Mouse (Mus musculus) spleen, adult 12 weeks (tissue): ENCODE data around the gene Senp7.
"Not testable (repeated sequence)": the region's sequence is repeated elsewhere in the genome, so short reads cannot be mapped to it uniquely, and the experiment has no call there.

Source experiments
- DNase-seq: peaks from one replicate; pipeline ENCODE4 v3.0.0; 2022; ENCODE audit warnings: low spot score

Gene Senp7

DNA sequence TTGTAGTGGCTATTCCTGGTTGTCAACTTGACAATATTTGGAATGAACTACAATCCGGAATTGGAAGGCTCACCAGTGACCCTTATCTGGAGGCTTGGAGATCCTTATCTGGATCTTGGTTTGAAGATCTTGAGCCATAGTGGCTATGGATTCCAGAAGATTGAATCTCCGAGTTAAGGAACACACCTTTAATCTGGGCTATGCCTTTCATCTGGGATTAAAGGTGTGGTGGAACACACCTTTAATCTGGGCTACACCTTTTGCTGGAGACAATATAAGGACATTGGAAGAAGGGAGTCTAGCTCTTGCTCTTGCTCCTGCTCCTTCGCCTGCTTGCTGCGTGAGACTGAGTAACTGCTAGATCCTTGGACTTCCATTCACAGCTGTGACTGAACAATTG is at the start of gene Senp7:
Gene Senp7 (plus strand): TSS at position 301 of the 400 bp plus-strand sequence.
- not testable (repeated sequence) for DNase-seq

DNA sequence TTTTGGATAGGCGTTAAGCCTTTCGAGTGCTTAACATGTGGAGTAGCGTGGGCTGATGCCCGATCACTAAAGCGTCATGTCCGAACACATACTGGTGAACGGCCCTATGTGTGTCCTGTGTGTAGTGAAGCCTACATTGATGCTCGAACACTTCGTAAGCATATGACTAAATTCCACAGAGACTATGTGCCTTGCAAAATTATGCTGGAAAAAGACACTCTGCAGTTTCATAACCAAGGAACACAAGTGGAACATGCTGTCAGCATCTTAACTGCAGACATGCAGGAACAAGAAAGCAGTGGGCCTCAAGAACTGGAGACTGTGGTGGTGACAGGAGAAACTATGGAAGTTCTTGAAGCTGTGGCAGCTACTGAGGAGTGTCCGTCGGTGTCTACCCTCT is 41.3 kb upstream of the Senp7 start:
- no peak for DNase-seq

DNA sequence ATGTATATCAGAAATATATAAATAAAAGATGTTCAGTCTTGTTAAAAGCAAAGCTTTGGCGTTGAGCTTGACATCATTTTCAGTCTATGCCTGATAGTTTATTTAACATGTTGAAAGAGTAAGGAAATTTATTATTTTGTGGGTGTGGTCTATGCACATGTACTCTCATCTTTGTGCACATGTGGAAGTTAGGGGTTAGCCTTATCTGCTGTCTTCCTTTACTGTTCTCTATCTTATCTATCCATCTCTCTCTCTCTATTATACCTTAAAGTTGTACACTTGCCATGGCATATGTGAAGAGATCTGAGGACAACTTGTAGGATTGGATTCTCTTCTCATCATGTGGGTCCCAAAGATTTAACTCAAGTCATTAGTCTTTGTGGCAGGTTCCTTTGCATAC is 39.3 kb upstream of the Senp7 start:
- no peak for DNase-seq

DNA sequence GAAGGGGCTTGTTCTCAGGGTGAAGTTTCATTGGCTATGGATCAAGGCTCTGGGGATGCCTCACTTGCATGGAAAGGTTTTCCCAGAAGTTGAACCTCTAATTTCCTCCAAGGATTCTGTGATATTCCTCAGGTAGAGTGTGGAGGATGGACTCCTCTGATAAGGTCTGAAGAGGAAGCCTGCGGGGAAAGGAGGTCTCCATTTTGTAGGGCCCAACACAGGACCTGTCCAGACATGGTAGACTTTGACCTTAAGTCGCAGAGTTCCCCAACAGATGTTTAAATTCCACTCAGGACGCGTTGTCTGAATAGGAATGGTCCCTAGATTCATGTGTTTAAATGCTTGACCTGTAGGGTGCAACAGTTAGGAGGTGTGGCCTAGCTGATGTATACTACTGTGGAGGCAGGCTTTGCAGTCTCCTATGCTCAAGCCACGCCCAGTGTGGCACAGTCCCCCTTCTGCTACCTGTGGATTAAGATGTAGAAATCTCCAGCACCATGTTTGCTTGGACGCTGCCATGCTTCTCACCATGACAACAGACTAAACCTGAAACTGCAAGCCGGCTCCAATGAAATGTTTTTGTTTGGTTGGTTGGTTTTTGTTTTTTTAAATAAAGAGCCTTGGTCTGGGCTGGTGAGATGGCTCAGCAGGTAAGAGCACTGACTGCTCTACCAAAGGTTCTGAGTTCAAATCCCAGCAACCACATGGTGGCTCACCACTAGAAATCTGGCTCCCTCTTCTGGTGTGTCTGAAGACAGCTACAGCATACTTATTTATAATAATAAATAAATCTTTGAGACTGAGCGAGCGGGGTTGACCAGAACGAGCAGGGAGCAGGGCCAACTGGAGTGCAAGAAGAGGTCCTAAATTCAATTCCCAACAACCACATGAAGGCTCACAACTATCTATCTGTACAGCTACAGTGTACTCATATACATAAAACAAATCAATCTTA is 35.1 kb upstream of the Senp7 start:
- DNase-seq, result no peak

DNA sequence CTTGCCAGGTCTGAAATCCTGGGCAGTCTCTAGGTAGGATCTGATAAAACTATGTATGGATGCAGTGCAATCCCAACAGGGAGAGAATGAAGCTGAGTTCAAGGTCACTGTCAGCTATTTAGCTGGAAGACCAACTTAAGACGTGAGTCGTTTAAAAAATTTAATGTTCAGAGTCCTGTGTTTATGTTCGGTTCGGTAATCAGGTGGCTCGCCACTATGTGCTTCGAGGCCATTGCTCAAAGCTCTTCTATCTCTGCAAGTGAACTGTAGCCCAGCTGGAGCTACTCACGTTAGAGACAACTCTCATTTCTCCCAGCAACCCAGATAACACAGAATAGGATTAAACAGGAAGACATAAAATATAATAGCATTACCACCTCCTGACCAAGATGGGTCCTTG is 34.1 kb upstream of the Senp7 start:
- no peak for DNase-seq

DNA sequence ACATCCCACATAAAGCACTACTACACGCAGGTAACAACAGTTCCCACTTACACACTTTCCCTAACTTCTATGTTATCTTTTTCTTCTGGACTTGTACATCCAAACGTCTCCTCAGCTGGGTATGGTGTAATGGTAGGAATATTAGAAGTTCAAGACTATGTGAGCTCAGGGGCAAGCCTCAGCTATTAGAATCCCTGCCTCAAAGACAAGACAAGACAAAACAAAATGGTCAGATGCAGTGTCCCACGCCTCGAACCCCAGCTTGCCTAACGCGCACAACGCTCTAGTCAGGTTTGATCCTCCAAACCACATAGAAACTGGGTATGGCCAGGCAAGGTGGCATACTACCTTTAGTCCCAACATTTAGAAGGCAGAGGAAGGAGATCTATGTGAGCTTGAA is 28.5 kb upstream of the Senp7 start:
- DNase-seq, result no peak

DNA sequence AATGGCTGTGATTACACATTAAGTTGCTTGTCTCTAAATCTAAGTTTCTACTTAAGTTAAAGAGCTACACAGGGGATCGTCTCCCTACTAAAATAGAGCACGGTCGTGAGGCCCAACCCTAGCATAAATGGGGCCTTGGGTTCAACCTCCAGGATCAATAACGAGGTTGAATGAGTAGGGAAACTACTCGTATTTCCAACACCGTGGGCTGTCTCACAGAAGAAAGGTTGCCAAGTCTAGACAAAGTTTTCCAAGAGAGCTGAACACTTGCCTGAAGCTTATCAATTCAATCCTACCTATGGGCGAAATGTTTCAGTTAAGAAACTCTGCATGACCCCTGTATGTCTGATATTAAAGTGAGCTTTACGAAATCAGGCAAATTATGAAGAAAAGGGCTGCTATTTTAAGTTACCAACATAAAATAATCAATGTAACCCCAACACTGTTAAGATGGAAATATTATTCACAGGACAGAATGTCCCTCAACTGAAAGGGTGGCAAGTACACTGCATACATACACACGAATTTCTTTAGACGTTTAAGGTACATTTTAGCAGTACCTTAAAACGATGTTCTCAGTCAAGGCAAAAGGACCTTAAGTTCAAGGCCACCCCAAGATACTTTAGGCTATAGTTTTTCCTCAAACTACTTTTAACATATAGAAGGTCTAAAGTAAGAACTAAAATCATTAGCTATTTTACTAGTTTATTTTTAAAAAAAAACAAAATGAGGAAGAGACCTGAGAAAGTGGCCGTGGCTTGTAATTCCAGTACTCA is 20.1 kb upstream of the Senp7 start:
- no peak for DNase-seq

DNA sequence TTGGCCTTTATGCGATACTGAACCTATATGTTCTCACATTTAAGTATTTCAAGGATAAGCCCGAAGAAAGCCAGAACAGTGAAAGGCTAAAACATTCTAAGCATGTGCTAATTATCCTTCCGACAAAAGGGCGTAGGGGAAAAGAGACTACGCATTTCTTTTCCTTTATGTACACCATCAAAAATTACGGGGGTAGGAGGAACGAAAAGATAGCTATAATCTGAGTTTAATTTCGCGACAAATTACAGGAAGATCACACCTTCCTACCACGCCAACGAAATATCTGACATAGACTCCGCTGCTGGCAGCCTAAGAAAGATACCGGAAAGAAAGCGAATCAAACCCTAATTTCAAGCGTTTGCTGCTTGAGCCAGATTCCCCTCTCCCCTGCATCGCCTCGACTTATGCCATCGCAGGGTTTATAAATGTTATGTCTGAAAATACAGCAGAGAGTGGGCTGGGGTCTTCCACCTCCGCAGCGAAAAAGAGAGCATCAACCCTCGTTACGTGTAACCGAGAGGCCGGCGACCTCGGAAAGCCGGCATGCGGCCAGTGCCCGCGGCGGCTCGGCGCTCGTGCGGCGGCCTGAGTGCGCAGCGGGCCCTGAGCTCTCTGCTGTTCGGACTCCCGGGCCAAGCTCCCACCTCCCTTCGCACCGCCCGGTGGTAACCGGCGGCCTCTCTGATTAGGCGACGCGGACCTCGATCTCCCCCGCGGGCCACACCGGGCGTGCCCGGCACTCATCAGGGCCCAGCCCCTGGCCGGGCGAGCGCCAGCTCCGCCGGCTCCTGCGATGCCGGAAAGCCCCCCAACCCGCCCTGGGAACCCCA is 19.2 kb upstream of the Senp7 start:
- no peak for DNase-seq

DNA sequence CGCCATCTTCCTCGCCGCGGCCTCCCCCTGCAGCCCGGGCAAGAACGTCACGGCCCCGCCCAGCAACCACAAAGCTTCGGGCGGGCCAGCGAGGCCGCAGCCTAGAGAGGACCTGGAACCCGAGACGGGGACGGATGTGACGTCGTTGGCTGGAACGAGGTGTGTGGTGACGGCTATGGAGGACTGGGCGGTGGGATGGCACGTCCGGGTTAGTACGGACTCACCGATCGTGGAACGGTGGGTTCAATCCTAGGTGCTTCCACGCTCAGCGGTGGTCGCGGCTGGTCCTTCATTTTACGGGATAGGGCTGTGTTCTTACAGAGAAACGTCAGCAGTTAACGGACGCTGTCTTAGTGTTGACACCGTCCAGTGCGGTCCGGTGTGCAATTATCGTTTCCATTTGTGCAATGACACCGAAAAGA is 18.5 kb upstream of the Senp7 start, which contains the start of gene Pcnp:
Gene Pcnp (minus strand): TSS at position 79 of the 422 bp plus-strand sequence.
- peak; percentile 96 for DNase-seq

DNA sequence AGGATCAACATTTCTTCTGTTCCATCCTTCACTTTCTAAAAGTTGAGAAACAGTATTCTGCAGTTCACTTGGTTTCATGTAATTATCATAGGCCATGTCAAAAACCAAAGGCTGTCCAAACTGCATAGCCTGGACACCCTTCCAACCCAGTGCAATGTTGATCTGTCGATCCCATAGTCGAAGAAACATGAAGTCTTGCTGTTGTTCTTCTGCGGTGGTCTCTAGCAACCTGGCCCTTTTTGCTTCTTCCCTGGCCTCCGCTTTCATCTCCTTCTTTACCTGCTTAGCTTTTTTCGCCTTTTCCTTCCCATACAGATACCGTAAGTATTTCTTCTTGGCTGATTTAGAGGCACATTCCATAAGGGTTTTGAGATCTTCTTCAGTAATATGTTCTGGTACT is 13.6 kb upstream of the Senp7 start:
- no peak for DNase-seq

DNA sequence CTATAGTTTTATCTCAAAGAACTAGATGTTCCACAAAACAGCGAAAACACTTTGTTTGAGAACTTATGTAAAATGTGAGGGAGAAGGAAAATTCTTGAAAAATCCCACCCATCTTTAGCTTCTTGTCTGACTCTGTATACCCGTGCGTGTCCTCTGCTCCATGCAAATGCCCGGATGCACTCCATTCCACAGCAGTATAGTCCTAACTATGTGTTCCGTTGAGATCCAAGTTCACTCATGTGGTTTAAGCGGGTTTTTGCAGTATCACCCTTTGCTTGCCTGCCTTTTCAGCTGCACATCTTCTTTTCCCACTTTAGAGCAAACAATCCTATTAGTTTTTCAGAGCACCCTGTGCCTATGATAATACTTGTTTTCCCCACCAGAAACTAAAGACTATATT is 11.6 kb upstream of the Senp7 start:
- DNase-seq, result no peak

DNA sequence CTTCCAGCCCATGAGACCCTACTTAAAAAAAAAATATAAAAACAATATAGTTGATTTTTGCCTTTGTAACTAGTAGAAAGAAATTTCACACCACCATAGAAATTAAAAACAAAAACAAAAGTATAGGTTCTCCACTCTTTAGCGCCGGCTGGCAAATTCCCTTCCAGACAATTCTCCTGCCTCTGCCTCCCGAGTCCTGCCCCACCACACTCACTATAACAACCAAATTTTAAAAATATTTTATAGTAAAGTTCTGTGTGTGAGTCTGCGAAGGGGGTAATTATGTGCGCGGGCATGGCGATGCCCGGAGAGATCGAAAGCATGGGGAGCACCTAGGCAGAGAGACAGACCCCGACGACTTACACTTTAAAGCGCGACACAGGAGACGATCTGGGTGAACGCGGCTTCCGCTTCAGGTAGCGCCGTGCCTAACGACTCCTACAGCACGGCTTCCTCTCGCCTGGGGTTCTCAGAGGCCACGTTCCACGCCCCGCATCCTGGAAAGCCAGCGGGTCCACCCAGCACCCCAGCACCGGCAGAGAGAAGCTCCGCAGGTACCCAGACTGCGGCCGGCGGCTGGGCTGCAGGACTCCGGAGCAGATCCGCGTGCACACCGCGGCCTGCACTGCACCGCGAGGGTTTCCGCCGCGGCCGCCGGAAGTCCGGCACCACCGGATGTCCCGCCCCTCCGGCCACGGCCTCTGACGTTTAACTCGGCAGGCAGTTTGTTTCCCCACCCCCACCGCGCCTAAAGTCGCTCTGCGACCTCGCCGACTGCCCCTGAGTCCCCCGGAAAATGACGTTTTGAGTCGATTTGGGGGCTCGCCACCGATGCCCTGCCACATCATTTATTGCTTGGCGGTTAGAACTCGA is 10.8 kb upstream of the Senp7 start, which contains the start of gene Trmt10c:
Gene Trmt10c (minus strand): TSS at position 682 of the 873 bp plus-strand sequence.
- peak; percentile 82 for DNase-seq

DNA sequence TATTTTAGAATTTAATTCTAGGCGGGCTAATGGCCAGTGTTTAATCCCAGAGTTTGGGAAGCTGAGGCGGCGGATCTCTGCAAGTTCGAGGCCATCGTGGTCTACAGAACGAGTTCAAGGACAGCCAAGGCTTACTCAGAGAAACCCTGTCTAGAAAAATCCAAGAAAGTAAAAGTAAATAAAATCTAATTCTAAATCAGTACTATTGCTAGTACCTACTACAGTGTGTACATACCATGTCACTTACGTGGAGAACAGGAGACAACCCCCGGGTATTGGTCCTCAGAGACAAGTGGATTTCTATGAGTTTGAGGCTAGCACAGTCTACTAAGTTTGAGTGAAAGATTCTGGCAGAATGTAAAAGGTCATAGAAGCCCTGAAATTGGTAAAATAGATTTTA is 10.0 kb upstream of the Senp7 start:
- DNase-seq, result no peak

DNA sequence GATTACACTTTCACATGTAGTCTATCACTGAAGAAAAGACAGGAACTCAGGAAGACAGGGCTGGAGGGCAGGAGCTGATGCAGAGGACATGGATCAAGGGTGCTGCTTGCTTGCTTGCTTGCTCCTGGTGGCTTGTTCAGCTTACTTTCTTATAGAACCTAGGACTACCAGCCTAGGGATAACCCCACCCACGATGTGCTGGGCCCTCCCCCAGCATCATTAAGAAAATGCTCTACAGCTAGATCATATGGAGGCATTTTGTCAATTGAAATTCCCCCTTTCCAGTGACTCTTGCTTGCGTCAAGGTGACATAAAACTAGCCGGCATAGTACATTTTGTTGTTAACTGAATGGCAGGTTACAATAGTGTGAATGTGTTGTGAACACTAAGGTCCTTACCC is 7.8 kb downstream of the Senp7 start:
- DNase-seq, result no peak

DNA sequence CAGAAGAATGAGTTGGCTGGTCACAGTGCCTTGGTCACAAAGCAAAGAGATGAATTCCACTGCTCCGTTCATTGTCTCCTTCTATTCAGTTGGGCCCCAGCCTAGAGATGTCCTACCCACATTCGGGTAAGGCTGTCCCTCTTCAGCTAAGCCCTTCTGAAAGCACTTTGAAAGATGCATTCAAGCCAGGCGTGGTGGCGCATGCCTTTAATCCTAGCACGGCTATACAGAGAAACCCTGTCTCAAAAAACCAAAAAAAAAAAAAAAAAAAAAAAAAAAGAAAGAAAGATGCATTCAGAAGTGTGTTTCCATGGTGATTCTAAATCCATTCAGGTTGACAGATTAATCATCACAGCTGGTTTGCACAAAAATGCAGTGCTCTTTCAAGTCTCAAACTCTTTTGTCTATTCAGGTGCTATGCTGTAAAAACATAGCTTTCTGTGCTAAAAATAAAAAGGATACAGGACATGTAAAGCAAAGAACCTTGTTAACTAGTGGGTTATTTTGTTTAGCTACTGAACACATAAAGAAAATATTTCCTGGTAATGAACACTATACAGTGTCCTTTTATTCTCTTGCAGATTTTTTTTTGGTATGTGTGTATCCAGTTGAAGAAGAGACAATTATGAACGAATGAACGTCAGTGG is 8.9 kb downstream of the Senp7 start:
- DNase-seq, result no peak

DNA sequence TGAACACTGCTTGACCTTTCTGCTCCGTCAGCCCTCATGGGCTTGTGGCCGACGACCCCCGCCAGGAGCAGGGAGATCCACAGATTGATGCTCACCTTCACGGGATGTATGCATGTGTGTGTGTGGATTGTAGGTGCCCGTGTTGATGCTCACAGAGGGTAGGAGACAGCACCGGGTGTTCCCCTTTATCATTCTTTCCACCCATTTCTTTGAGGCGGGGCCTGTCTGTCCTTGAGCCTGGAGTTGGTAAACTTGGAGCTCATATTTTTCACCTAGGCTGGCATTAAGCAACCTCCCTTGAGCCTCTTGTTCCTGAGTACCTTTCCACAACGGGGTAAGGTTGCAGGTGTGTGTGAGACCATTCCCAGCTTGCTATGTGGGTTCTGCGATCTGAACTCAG is 10.0 kb downstream of the Senp7 start:
- DNase-seq, result no peak

DNA sequence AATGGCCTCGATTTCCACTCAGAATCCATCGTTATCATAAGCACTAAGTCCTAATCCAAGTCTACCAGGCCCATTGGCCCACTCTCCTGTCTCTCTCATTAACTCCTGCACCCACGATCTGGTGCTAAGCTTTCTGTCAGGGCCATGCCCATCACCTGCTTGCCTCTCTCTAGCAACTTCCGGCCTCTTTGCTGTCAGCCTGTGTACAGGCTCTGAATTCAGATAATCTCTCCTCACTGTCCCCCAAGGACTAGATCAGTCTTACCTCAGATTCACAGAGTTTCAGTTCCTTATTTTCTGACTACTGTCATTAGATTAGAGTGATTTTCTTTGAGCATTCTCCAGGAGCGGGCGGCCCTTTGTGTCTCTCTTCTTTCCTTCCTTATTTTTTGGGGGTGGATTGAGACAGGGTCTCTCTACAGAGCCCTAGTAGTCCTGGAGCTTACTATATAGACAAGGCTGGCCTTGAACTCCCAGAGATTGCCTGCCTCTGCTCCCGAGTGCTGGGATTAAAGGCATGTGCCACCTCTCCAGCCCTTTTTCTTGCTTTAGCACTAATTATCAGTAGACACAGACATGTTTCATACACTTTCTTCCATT is 14.0 kb downstream of the Senp7 start:
- no peak for DNase-seq

DNA sequence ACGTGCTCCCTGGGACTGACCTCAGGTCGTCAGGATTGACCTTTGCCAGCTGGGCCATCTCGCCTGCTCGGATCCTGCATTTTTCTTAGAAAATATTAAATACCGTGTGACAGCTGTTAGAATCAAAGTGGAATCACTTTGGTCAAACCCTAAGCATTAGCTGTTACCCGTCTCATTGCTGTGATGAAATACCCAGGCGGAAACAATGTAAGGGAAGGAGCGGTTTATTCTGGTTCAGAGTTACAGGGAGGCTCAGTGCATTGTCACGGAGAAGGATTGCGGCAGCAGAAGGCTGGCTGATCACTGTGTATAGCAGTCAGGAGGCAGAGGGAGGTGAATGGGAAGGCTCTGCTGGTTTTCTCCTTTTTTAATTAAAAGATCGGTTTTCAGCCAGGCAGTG is 14.8 kb downstream of the Senp7 start:
- DNase-seq, result no peak

DNA sequence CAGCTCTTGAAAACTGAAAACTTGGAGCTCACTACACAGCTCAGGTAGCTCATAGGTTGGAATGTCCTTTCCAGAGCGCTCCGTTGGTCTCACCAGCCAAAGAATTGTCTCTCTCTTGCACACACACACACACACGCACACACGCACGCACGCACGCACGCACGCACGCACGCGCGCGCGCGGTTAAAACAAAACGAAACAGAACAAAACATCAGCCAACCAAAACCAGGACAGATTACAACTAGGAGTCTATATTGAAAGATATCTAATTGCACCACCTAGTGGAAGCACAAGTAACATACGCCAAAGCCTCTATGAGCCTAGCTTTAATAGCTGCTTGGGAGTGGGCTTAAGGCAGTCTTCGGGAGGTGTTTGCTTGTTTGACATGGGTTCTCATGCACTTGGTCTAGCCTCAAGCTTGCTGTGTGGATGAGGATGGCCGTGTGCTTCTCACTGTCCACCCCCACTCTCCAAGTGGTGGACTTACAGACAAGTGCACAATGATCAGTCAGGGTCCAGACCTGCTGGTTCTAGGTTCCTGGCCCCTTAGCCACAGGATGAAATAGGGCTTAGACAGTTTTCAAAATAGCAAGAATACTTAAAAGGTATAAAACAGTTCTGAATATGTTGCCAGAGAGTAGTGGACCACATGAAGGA is 16.3 kb downstream of the Senp7 start:
- peak; percentile 27 for DNase-seq

DNA sequence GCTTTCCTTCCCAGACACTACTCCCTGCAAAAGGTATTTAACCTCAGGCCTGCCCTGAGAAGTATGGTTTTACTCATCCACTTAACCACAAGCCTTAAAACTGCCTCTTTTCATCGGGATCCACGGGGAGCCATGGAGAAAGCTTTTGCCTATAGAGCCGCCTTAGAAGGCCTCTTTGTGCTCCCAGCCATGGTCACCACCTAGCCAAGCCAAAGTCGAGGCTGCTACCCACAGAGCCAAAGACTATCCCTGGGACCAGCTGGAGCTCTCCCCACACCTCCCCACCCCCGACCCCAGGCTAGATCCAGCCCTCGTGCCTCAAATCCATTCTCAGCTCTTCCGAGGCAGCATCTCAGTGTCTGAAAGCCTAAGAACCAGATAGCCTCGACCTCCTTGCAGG is 18.0 kb downstream of the Senp7 start:
- no peak for DNase-seq
